Mouse (Mus musculus) embryo, embryonic 10.5 days (tissue): ENCODE results near the gene Runx2.
A peak's percentile ranks its signal among the peaks of the same experiment; 100 is the strongest.

Experiments
- DNase-seq: peaks from one replicate; pipeline ENCODE4 v3.0.0-alpha.2; 2015; ENCODE audit warnings: low spot score

Runx2 gene

DNA sequence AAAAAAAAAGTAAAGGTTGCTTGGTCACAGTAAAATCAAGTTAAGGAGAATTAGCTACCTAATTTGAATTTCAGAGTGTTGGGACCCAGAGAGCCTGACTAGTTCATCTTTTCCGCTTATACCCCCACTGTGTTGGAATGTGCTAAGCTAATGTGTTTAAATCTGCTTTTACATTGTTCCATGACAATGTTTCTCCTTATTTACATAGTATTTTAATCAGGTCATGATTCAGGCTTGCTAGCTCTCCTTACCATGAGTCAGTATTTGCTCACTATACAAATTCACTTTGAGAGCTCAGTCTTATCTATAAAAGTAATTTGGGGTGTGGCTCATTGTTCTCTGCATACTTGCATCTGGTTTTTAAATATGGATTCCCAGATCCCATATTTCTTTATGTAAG, 47.2 kb downstream of the Runx2 start:
- DNase-seq = no peak

GRCm38 (mm10) chr17:44766975-44767374, 47.6 kb downstream of the Runx2 start:
- no peak for DNase-seq

DNA sequence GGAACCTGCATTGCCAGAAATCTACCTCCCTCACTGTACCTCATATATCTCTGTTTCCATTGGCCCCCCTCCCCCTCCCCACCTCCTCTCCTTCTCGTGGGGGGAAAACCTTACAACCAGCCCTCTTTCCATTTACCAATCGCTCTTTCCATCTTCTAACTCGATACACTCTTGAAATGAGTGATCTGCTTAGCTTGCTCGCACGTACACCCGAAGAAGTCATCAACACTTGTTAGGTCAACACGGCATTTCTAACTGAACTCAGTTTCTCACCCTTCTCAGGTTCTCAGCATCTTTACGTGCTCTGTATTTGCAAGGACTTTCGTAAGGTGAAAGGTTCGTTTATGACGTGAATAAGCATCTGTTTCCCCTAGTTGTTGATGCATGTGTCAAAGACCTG, 48.3 kb downstream of the Runx2 start:
- no peak for DNase-seq

DNA sequence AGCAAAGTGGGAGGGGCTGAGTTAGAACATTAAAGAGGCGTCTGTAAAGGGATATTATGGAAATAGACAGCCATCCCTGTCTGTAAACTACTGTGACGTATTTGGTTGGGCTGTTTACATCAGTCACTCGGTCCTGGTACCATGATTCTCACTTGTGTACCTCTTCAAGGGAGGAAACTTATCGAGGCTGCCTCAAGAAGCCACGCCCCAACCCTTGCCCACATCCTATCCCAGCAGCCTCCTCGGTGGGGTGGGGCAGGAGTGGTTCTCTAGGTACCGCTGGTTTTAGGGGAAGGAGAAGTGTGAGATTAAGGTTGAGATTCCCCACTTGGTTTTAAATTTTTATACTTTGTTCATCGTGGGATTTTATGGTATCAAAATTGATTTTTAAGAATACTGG, 69.2 kb downstream of the Runx2 start:
- no peak for DNase-seq

GRCm38 (mm10) chr17:44743780-44744179, 70.8 kb downstream of the Runx2 start:
- no peak for DNase-seq

DNA sequence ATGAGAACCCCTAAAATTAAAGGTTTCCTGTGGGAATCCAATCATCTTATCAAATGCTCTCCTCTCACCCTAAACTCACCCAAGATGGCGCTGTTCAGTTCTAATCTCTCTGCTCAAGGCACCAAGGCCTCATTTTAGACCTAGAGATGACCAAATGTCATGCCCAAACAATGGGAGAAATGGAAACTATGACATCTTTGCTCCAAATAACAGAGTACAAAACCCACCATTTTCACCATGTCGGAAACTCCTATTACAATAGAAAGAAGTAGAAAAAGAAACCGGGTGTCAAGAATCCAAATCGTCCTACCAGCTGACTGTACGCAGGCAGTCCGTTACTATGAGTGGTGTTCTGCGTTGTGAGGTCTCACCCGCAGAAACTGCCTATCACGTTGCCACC, 72.4 kb downstream of the Runx2 start:
- DNase-seq = no peak

GRCm38 (mm10) chr17:44738121-44738637, 76.4 kb downstream of the Runx2 start:
- DNase-seq = no peak

GRCm38 (mm10) chr17:44737275-44738120, 77.1 kb downstream of the Runx2 start:
- DNase-seq = peak; percentile 47

DNA sequence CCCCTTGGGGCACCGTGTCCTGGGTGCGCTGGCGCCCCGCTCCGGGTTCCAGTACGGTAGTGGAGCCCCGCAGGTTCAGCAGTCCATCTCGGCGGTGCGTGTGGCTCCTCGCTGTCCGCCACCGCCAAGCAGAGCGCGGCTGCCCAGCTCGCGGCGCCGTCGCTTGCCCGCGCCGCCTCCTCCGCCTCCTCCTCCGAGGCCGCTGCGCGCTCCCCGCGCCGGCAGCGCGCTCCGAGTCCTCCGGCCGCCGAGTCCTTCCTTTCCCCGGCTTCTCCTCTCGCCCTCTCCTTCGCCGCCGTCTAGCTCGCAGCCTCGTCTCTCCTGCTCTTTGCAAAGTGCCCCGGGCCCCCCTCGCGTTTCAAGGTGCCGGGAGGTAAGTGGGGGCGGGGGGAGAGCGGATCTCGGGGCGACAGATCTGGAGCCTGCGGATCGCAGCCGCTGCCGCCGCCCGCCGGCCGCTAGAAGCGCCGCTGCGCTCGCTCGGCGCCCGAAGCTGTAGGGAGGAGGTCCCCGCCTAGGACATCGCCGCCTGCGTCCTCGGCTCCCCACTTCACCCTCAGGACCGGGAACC, 78.5 kb downstream of the Runx2 start:
- peak; percentile 80 for DNase-seq

GRCm38 (mm10) chr17:44735223-44735990, 79.2 kb downstream of the Runx2 start:
- DNase-seq = peak; percentile 49

DNA sequence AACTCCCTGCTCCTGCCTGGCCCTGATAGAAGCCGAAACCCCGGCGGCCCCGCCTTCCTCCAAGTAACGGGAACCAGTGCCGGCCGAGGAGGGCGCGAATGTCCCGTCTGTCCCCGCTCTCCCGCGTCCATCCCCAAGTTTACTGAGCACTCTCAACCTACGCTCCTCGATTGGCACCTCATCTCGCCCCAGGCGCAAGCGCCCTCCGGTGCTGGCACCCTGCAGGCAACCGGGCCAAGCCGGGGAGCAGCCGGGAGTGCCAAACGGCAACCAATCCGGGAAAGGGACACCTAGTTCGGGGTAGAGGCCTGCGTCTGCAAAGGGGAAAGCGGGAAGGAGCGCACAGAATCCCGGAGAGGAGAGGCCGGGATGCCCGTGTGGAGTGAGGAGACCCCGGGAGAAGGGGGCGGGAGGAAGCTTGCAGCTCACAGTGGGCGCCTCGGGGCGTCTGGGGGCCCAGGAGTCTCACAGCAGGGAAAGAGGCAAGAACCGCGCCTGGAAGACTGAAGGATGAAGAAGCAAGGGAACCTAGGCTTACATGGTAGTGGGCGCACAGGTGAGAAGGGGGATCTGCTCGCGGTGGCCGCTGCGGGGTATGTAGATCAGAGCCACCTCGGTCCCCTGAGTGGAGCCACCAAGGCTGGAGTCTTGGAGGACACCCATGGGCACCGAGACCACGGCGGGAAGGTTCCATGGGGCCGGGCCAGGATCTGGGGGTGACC, 79.9 kb downstream of the Runx2 start:
- DNase-seq = peak; percentile 67

GRCm38 (mm10) chr17:44733544-44734310, 80.9 kb downstream of the Runx2 start:
- DNase-seq = peak; percentile 26

DNA sequence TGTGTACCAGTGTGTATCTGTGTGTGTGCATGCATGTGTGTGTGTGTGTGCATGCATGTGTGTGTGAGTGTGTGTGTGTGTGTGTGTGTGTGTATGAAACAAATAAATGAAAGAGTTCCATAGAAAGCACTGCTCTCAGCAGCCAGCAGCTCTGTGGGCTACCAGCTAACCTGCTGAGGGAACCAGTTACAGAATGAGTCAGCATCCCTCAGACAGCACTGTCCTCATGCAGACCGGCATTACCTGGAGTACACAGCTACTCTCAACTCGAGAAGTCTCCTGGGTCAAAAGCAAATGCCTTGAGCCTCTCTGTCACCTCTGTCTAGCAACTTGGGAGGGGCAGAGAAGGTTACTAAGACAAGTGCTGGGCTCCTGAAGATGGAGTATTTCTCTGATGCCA, 86.1 kb downstream of the Runx2 start:
- DNase-seq = no peak

DNA sequence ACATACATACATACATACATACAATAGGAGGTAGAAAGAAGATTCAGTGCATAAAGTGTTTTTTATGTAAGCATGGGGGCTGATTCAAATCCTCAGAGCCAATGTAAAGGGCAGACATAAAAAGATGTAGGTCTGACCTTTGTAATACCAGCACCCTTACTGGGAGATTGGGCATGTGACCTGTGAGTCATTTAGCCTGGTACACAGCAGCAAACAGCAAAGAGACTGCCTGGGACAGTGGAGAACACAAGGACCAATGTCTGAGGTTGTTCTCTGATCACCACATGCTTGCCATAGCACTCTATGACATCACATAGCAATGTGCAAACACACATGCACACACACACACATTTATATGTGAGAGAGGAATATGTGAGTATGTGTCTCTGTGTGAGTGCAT, 86.9 kb downstream of the Runx2 start:
- DNase-seq = no peak

GRCm38 (mm10) chr17:44724805-44725480, 89.7 kb downstream of the Runx2 start:
- no peak for DNase-seq

DNA sequence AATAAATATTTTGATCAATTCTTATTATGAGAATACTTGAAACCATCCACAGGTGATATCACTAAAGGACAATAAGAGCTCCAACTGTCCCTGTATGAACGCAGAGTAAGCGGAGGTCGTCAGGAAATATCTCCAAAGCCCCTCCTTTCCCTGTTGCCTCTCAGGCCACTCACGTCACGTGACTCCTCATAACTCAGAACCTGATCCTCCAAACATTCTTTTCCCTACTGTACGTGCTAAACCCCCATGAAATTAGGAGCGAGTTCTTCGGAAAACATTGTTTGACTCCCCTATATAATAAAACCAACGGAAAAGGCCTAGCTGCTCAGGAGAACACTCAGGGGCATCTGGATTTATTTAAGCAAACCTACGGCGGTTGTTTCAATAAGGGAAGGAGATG, 90.3 kb downstream of the Runx2 start:
- DNase-seq = no peak

GRCm38 (mm10) chr17:44722103-44722792, 92.3 kb downstream of the Runx2 start:
- no peak for DNase-seq

DNA sequence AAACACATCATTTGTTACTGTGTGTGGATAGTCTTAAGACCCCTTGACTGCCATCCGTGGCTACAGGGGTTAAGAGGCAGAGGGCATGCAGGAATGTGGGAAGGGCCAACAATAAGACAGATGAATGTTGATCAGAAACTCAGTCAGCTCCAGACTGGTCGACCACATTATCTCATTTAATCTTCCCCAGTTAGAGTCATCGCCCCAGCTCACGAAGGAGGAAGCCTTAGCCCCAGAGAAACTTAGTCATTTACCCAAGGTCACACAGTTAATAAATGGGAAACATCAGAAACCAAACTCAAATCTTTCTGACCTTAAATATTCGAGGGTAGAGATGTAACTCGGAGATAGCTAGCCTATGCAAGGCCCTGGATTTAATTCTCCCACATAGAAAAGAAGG, 96.0 kb downstream of the Runx2 start:
- DNase-seq = no peak

DNA sequence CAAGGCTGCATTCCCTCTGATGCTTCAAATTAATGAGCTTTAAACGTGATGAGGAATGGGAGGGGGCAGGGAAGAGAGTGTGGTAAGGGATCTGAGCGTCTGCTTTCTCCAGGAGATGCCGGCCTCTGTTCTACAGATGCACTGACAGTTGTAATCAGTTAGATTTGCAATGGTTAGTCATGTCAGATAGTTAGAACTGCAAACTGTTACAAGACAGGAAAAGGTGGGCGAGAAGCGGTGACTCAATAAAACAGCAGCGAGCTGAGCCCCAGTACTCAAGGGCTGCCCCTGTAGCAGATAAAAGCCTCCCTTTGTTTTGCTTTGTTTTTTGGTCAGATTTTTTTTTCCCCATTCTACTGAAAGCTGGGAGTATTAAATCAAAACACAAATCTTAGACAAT, 96.6 kb downstream of the Runx2 start:
- DNase-seq = peak; percentile 36

DNA sequence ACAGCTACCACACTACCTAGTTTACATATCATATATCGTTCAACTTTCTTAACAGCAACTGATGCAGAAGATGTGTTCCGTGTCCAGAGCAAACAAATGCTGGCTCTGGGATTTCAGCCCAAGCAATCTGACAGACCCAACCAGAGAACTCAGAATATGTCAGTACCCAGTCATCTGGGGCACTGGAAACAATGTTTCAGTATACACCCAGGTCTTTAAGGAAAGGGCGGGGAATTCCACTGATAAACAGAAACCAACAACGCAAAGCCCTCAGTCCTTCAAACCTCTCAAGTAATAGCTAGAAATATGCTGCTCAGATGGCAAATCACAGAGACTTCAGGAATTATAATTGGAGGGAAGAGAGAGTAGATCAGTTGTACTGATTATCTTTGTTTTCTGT, 100.5 kb downstream of the Runx2 start:
- DNase-seq = no peak
